Mouse (Mus musculus): ENCODE measurements around the gene Gm10272.
A peak's percentile ranks its signal among the peaks of the same experiment; 100 is the strongest.
"Not testable (repeated sequence)": the region's sequence is repeated elsewhere in the genome, so short reads cannot be mapped to it uniquely, and the experiment has no call there.

Gm10272 gene

DNA sequence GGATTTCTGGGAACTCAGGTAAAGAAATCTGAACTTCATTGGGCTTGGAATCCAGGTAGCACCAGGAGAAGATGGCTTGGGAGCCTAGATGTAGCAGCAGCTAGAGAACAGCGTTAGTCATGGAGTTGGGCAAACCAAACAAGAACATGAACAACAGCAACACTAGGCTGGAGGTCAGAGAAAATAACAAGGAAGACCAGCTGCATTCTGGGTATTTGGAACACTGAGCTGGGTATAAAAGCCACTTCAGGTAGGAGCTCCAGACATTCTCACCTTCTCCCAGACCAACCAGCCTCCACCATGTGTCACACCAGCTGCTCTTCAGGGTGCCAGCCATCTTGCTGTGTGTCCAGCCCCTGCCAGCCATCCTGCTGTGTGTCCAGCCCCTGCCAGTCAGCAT, at the start of gene Gm10272:
TSS of gene Gm10272 (plus strand) at position 301 of the 400 bp plus-strand sequence.
- DNase-seq: no peak

DNA sequence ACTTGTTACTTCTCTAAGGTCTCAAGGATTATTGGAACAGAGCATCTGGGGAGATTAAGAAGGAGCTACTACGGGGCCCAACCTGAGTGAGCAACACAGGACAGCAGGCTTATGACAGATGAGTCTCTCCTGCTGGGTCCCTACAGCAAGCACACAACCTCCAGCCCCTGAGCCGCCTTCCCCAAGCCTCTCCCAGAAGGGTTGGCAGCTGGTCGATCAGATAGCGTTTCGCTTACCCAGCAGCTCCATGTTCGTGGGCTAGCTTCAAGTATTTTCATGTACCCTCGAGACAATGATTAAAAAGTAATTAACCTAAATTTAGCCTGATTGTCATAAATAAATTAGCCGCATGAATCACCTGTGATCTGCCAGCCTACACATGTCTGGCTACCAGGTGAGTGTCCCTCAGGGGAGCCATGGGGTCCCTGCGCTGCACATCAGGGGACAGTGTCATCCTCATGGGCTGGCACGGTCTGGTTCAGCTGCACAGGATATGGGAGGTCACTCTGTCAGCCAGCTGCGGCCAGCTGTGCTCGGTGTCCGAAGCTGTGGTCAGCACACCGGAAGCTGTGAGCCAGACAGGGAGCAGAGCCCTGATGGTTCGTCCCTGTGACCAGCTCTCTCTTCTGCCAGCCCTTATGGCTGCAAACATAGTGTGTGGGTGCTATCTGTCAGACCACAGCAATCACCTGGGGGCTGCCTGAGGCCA, 48.0 kb upstream of the Gm10272 start:
- no peak for DNase-seq

DNA sequence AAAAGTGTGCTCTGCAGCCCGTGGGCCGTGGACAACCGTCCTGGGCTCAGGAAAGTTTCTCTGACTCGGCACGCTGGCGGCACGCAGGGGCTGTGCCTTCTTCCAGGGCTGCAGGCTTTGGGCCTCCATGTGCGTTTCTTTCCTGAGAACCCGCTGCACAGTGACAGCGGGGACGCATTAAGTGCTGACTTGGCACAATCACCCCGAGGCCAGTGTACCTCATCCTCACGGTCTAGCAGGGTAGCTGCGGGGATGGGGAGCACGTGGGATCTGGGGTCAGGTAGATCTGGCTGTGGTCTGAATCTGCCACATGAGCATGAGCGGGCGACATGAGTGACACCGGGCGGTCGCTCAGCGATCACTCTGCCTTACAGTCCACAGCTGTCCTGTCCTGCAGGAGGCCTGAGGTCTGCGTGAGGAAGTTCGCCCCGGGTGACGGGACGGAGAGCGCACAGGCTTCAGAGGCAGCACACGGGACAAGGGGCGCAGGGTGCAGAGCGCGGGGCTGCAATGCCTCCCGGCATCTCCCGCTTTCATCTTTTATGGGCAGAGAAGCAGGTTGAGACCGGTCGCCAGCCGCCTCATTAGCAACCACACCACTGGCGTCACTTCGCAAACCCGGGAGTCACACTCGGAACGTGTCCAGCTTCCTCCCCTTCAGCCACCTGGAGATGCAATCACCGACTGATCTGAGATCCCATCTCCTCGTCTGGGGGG, 42.3 kb upstream of the Gm10272 start:
- DNase-seq: no peak

DNA sequence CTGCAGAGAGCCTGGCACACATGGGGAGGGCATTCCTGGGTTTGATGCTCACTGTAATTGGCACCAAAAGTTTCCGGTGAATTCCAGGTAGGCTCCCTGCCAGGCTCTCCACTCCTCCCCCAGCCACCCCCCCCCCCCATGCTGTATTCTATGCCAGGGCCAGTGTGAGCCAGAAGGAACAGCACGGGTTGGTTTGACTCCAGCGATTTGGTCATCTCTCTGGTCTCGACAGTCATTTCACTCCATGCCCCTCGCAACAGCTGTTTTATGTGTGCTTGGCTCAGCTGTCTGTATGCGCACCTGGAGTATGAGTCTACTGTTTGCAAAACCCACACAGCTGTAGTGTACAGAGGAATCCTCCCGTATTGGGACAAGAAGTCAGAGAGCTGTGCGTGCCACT, 40.1 kb upstream of the Gm10272 start:
- DNase-seq: no peak

GRCm38 (mm10) chr10:77667402-77667801, 39.0 kb upstream of the Gm10272 start:
- peak; percentile 46 for DNase-seq

- no peak for DNase-seq
Measured at GRCm38 (mm10) chr10:77670710-77671109, 35.7 kb upstream of the Gm10272 start.

- no peak for DNase-seq
Measured at GRCm38 (mm10) chr10:77671519-77671918, 34.9 kb upstream of the Gm10272 start.

DNA sequence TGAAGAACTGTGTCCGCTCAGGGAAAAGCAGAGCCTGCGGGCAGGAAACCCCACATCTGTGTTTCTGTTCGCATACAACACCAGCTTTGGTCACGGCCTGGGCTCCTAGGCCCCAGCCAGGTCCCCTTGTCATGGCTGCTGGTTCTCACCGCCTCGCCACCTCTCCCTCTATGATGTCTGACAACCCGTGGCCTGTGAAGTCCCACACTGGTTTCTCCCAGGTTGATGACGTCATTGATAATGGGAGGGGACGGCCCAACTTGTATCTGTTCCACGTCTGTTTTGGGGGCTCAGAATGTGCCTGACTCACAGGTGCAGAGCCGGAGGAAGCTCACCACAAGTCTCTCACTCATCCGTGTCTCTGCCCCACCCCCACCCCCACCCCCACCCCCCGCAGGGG, 32.7 kb upstream of the Gm10272 start:
- DNase-seq: no peak

- DNase-seq: no peak
Measured at GRCm38 (mm10) chr10:77677562-77677961, 28.9 kb upstream of the Gm10272 start.

DNA sequence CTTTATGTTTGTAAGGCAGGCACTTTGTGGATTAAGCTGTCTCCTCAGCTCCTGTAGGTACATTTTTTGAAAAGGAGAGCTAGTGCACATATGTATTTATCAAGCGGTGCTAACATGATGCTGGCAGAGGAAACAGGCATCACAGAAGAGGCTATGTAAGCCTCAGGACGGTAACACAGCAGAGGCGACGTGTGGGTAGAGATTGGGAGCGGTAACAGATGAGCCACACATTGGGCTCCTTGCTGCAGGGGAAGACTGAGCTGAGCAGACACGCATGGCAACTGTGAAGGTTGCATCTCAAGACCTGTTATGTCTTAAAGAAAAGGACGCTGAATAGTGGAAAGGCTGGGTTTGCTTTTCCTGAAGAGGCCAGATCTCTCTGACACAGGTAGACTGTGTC, 23.4 kb upstream of the Gm10272 start:
- peak; percentile 31 for DNase-seq

DNA sequence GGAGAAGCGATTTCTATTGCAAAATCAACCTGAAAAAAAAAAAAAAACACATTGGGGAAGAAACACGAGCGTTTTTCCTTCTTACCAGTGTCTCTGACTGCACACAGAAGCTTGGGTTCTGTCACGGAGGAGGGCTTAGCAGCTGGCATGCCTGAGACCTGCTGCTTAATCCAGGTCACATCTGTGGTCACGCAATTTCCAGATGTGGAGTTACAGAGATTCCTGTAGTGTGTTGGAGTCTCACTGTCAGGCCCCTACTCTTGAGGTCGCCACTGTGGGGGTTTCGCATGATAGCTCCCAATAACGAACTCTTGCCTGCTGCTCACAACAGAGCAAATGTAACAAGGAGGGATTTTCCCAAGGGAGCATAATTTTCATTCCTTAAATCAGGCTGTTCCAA, 22.2 kb upstream of the Gm10272 start:
- DNase-seq: no peak

DNA sequence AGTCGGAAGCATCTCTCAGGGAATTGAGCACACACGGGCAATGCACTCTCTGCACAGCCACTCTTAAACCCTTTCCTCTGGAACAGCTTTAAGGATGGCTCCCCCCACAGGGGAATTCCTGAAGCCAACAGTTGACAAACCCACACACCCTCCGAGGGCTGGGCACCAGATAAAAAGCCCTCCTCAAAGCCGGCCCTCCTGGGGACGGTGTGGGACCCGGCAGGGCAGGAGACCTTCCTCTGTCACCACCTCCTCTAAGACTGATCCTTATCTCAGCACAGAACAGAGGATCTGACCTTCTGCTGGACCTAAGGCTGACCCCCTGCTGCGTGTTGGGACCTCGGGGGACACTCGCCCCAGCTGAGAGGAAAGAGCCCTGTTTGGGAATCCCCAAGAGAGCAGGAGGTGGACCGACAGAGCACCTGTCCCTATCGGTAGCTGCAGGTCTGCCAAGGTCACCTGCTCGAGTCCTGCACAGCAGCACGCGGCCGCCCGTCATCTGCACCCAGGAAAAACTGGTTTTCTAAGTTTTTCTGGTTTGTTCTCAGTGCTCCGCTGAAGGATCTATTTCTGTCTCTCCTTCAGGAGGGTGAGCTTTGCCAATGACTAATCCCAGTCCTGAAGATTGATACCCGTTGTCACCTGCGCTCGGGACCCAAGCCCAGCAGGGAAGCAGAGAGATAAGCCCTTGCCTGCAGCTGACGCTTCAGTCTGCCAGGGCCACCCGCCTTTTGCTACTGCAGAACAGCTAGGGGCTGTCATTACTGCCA, 20.3 kb upstream of the Gm10272 start, which contains the start of gene Tspear:
TSS of gene Tspear (plus strand) at position 675 of the 770 bp plus-strand sequence.
- no peak for DNase-seq

GRCm38 (mm10) chr10:77687021-77687420, 19.4 kb upstream of the Gm10272 start:
- DNase-seq: no peak

DNA sequence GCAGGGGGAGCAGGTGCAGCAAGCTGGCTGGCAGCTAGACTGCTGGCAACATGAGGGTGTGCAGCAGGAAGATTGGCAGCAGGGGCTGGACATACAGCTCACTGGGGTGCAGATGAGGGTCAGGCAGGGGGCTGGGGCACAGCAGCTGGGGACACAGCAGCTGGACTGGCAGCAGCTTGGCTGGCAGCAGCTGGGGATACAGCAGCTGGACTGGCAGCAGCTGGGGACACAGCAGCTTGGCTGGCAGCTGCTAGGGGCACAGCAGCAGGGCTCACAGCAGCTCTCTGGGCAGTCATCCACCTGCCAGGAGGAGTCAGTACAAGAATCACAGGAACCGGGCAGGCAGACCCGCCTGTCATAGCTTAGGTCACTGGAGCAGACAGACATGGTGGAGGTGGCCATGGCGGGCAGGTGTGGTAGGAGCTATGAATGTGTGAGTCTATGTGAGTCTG, 16.0 kb upstream of the Gm10272 start, which contains the start of gene Gm19402:
TSS of gene Gm19402 (minus strand) at position 402 of the 452 bp plus-strand sequence.
- DNase-seq: not testable (repeated sequence)

DNA sequence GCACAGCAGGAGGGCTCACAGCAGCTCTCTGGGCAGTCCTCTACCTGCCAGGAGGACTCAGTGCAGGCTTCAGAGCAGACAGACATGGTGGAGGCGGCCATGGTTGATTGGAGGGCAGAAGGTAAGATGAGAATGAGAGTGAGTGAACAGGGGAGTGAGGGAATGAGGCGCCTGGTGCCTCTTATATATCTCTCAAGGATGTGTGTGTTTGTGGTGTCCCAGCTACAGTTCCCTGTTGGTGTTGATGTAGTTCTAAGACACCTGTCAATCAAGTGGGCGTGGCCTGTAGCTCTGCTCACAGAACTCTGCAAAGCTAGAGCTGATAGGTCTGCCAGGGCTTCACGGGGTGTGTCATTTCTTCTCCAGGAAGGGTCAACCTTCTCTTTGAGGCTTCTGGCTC, 9.3 kb upstream of the Gm10272 start, which contains the start of gene Gm9508:
TSS of gene Gm9508 (minus strand) at position 101 of the 400 bp plus-strand sequence.
- DNase-seq: no peak

- DNase-seq: no peak
Measured at GRCm38 (mm10) chr10:77709831-77710230, 3.4 kb downstream of the Gm10272 start.

GRCm38 (mm10) chr10:77711157-77711556, 4.7 kb downstream of the Gm10272 start, which contains the start of gene Gm10024:
TSS of gene Gm10024 (plus strand) at chr10:77711457.
- DNase-seq: not testable (repeated sequence)

DNA sequence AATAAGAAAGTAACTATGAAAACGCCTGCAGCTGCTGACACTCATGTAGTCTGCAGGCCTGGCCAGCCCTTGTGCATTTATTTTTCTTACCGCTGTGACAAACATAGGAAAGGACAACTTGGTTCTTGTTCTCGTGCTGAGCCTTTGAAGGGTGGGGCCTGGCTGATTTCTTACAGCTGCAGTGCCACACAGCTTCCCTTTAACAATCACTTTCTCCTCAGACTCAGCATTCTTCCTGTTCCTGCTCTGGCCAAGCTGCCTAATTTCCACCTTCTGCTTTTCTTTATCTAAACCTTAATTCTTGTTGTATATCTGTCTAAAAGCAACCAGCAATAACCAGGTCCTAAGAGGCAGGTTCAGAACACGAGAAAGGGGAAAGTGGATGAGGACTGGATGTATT, 7.3 kb downstream of the Gm10272 start:
- no peak for DNase-seq

DNA sequence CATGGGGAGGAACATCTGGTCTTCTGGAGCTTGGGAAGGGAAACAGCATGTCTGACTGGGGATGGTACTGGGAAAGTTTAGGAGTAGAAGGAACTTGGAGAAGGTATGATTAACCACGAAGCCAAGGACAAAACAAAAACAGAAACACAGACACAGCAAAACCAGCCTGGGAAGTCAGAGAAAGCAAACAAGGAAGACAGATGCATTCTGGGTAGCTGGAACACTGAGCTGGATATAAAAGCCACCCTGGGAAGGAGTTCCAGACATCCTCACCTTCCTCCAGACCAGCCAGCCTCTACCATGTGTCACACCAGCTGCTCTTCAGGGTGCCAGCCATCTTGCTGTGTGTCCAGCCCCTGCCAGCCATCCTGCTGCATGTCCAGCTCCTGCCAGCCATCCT, 9.1 kb downstream of the Gm10272 start, which contains the start of gene Gm10142:
TSS of gene Gm10142 (plus strand) at position 301 of the 400 bp plus-strand sequence.
- DNase-seq: no peak

DNA sequence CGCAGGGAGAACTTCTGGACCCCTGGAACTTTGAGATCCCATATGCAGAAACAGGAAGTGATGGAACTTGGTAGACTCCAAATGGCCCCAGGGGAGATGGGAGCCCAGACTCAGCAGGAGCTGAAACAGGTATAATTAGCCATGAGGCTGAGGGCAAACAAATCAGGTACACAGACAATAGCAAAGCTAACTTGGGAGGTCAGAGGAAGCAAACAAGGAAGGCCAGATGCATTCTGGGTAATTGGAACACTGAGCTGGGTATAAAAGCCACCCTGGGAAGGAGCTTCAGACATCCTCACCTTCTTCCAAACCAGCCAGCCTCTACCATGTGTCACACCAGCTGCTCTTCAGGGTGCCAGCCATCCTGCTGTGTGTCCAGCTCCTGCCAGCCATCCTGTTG, 13.9 kb downstream of the Gm10272 start, which contains the start of gene Krtap12-1:
TSS of gene Krtap12-1 (plus strand) at position 301 of the 400 bp plus-strand sequence.
- not testable (repeated sequence) for DNase-seq

DNA sequence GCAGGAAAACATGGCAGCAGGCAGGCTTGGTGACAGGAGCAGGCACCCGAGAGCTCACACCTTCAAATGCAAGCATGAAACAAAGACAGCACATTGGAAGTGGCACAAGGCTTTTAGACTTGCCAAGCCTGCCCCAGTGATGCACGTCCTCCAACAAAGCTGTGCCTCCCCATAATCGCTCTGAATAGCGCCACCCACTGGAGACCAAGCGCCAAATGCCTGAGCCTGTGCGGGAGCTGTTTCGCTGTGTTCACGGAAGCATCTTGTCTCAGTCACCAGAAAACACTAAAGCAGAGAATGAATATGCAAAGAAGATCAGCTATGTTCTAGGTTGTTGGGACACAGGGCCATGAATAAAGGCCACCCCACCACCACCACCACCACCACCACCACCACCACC, 18.4 kb downstream of the Gm10272 start:
- DNase-seq: no peak

DNA sequence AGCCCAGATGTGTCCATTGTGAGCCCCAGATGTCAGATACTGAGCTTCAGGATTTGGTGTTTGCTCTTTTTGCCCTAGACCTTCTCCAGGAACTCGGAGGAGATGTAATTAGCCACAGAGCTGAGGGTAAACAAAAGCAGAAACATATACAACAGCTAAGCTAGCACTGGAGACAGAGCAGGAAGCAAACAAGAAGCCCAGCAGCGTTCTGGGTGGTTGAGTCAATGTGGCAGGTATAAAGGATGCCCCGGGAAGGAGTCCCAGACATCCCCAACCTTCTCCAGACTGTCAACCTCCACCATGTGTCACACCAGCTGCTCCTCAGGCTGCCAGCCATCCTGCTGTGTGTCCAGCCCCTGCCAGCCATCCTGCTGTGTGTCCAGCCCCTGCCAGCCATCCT, 19.8 kb downstream of the Gm10272 start, which contains the start of gene Gm10100:
TSS of gene Gm10100 (plus strand) at position 301 of the 400 bp plus-strand sequence.
- DNase-seq: no peak

GRCm38 (mm10) chr10:77728280-77728679, 21.9 kb downstream of the Gm10272 start:
- DNase-seq: no peak
